Mouse (Mus musculus): ENCODE results near the gene Chsy1.

The Chsy1 gene

GRCm38 (mm10) chr7:66161836-66162235, 52.5 kb downstream of the Chsy1 start:
- in situ Hi-C loops (cut with MboI; ENCODE audit: low pct_unique_long_range_greater_than_20kb in 1 of 2, low sequenced_read_pairs in 2 of 2, unreplicated experiment in 1 of 2), result no loop called here

DNA sequence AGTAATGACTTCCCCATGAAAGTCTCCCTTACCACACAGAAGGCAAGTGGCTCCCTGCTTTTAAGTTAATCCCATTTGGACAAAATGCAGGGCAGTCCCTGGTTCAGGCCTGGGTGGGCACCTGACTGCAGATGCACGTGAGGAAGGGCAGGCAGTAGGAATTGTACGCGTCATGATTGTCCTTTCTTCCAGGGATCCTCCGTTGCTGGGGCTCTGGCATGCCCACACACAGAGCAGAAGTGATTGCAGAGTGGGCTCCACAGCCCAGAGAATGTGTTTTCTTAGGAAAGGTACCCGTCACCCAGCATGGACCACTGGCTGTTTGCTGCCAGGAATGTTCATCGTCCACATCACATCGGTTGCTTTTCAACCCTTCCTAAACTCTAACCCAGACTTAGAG, 53.2 kb downstream of the Chsy1 start:
- in situ Hi-C loops (cut with MboI; ENCODE audit: low pct_unique_long_range_greater_than_20kb in 1 of 2, low sequenced_read_pairs in 2 of 2, unreplicated experiment in 1 of 2), result no loop called here

DNA sequence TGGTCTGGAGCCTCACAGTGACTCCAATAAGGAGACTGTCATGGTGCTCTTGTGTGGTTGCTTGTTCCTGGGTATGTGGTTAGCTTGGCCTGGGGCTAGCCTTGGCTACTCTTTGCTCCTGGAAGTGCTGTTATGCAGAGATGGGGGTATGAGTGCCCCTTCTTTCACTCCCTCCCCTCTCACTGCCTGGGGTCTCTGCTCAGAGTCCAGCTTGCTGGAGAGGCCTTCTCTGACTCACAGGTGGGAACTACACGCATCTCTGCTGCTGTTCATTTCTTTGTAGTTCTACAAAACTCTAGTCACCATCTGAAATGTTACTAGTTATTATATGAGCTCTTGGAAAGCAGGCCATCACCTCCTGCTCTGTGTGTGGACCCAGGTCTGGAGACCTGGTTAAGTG, 53.7 kb downstream of the Chsy1 start:
- in situ Hi-C loops (cut with MboI; ENCODE audit: low pct_unique_long_range_greater_than_20kb in 1 of 2, low sequenced_read_pairs in 2 of 2, unreplicated experiment in 1 of 2), result no loop called here

DNA sequence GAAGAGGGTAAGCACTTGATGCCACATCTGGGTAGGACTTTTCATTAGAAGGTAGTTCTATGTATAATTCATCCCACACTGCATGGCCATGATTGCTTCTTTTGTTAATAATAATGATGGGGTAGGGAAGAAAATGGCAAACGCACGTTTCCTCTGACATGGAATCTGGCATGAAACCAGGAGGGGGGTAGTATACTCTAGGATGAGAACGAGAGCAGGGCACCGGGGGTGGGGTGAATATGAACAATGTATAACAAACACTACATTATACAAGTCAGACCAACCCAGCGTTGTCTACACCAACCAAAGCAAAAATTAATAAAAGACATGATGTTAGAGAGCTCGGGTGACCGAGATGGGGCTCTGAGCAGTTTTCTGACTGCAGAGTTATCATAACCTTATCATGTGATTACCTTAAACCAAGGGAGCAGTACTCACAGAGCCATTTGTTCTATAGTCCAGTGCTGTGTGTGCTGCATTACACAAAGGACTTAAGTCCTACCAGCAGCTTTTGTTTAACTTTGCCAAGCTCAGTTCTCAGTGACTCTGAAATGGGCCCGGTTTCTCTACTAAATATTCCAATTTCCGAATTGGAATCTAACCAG, 55.2 kb downstream of the Chsy1 start:
- in situ Hi-C loops (cut with MboI; ENCODE audit: low pct_unique_long_range_greater_than_20kb in 1 of 2, low sequenced_read_pairs in 2 of 2, unreplicated experiment in 1 of 2), result no loop called here

DNA sequence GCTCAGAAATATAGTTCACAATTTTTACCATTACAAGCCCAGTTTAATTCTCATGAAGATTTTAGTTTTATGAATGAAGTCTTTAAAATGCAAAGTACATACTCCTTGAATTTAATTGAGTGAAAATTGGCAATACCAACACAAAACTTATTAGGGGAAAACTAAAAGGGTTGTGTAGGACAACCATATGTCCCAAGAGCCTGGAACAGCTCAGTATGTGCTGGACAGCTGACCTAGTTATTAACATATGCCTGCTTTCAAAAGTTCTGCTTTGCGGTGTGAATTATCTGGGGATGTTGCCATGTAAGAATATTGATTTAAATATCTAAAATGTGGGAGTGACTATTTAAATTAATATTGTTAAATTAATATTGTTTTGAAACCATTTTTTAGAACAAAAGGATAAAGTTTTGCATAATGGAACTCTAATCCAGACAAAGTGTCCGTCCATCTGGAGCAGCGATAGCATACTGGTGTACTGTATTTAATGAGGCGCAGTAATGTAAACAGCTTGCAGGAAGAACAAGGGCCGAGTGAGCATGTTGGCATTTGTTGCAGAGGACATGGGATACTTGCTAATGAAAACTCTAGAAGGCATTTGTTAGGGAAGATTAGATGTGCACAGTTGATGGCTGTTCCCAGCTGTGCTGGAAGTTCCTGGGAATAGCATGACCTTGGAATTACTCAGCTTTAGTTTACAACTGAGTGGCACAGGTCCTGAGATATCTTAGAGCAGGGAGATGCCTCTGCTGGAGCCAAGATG, 55.9 kb downstream of the Chsy1 start:
- in situ Hi-C loops (cut with MboI; ENCODE audit: low pct_unique_long_range_greater_than_20kb in 1 of 2, low sequenced_read_pairs in 2 of 2, unreplicated experiment in 1 of 2), result no loop called here

DNA sequence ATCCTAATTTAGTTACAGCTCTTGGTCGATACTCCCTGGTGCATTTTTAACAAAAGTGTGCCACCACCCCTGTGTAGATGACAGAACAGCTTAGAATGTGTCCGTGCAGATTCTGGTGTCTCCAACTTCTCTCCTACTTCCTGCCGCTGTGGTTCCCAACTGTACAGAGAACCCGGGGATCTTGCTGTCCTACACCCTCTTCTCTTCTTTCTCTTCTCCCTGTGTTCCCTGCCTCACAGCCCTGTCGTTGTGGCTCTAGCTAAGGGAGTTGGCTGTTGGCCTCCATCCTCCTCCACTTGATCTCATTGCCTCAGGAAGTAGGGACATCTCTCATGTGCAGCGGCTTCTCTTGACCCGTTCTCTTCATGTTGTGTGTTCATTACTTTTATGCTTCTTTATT, 59.6 kb downstream of the Chsy1 start:
- in situ Hi-C loops (cut with MboI; ENCODE audit: low pct_unique_long_range_greater_than_20kb in 1 of 2, low sequenced_read_pairs in 2 of 2, unreplicated experiment in 1 of 2), result no loop called here

- in situ Hi-C loops (cut with MboI; ENCODE audit: low pct_unique_long_range_greater_than_20kb in 1 of 2, low sequenced_read_pairs in 2 of 2, unreplicated experiment in 1 of 2), result no loop called here
These were observed 60.2 kb downstream of the Chsy1 start for GRCm38 (mm10) chr7:66169476-66169875.

- in situ Hi-C loops (cut with MboI; ENCODE audit: low pct_unique_long_range_greater_than_20kb in 1 of 2, low sequenced_read_pairs in 2 of 2, unreplicated experiment in 1 of 2), result no loop called here
These were observed 61.6 kb downstream of the Chsy1 start for GRCm38 (mm10) chr7:66170802-66171505.

GRCm38 (mm10) chr7:66175738-66176137, 66.4 kb downstream of the Chsy1 start:
- in situ Hi-C loops (cut with MboI; ENCODE audit: low pct_unique_long_range_greater_than_20kb in 1 of 2, low sequenced_read_pairs in 2 of 2, unreplicated experiment in 1 of 2), result no loop called here

GRCm38 (mm10) chr7:66176256-66176655, 66.9 kb downstream of the Chsy1 start:
- in situ Hi-C loops (cut with MboI; ENCODE audit: low pct_unique_long_range_greater_than_20kb in 1 of 2, low sequenced_read_pairs in 2 of 2, unreplicated experiment in 1 of 2), result no loop called here

- in situ Hi-C loops (cut with MboI; ENCODE audit: low pct_unique_long_range_greater_than_20kb in 1 of 2, low sequenced_read_pairs in 2 of 2, unreplicated experiment in 1 of 2), result no loop called here
These were observed 67.6 kb downstream of the Chsy1 start for GRCm38 (mm10) chr7:66176929-66177328.

GRCm38 (mm10) chr7:66178101-66178500, 68.8 kb downstream of the Chsy1 start:
- in situ Hi-C loops (cut with MboI; ENCODE audit: low pct_unique_long_range_greater_than_20kb in 1 of 2, low sequenced_read_pairs in 2 of 2, unreplicated experiment in 1 of 2), result no loop called here

- in situ Hi-C loops (cut with MboI; ENCODE audit: low pct_unique_long_range_greater_than_20kb in 1 of 2, low sequenced_read_pairs in 2 of 2, unreplicated experiment in 1 of 2), result no loop called here
These were observed 69.8 kb downstream of the Chsy1 start for GRCm38 (mm10) chr7:66179120-66179581.

DNA sequence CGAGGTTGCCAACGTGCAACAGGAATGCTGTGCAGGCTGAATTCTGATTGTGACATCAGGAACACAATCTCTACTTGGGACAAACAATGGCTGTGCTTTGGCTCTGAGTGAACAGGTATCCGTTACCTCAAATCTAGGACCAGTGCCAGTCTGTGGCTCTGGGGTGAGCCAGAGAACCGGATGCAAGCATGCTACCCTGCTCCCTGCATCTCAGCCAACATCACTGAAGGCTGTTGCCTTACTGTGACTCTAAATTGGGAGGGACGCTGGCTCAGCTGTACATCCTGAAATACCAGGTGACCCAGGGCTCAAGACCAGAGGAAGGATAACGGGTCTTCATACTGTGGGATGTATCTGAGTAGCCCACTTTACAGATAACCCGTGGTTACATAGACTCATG, 70.4 kb downstream of the Chsy1 start:
- in situ Hi-C loops (cut with MboI; ENCODE audit: low pct_unique_long_range_greater_than_20kb in 1 of 2, low sequenced_read_pairs in 2 of 2, unreplicated experiment in 1 of 2), result loop anchor here (5.0 to 10.0 kb wide), 2 partner anchors 77 to 85 kb away; no protein-coding TSS in a partner anchor

DNA sequence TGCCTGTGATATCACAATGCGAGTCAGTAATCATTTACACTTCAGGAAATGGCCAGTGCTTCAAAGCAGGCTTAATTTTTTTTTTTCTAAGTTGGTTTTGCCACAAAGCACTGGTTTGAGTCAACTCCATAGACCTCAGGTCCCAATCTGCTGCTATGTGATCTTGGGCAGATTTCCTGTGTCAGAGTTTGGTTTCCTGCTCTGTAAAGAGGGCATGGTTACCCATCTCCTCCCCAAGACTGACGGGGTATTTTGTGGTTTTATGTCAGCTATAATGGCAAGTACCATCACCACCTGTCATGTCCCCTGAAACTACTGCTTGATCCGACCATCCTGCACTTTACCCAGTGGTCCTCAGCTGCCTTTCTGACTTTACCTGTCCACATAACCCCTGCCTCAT, 70.9 kb downstream of the Chsy1 start:
- in situ Hi-C loops (cut with MboI; ENCODE audit: low pct_unique_long_range_greater_than_20kb in 1 of 2, low sequenced_read_pairs in 2 of 2, unreplicated experiment in 1 of 2), result loop anchor here (5.0 to 10.0 kb wide), 2 partner anchors 78 to 85 kb away; no protein-coding TSS in a partner anchor

DNA sequence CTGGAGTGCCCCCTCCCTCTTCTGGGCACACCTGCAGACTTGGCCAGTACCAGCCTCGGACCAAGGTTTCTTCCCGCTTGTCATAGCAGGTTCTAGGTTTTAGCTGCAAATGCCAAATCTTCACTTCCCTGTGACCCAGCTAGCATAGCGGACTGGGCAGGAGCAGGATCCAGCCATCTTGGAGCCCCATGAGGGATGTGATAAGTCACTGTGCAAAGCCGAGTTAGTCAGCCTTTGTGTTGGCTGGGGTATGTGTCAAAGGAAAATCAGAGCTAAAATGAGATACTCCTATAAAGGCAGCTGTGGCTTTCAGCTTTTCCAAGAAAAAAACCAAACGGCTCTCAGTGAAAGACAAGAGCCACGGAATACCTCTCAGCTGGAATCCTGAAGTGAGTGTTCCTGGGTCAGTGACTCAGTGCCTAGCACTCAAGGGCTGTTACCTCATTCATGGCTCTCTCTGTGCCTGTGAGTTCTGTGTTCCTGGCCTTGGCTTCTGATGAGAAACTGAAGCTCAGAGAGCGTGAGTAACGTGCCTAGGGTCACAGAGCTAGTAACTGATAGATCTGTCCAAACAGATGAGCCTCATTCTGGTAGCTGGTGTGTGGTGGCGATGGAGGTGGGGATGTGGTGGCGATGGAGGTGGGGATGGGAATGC, 71.5 kb downstream of the Chsy1 start:
- in situ Hi-C loops (cut with MboI; ENCODE audit: low pct_unique_long_range_greater_than_20kb in 1 of 2, low sequenced_read_pairs in 2 of 2, unreplicated experiment in 1 of 2), result loop anchor here (5.0 to 10.0 kb wide), 2 partner anchors 79 to 86 kb away; no protein-coding TSS in a partner anchor

GRCm38 (mm10) chr7:66182075-66182715, 72.9 kb downstream of the Chsy1 start:
- in situ Hi-C loops (cut with MboI; ENCODE audit: low pct_unique_long_range_greater_than_20kb in 1 of 2, low sequenced_read_pairs in 2 of 2, unreplicated experiment in 1 of 2), result loop anchor here (5.0 to 10.0 kb wide), 2 partner anchors 80 to 87 kb away; no protein-coding TSS in a partner anchor

GRCm38 (mm10) chr7:66183404-66183803, 74.1 kb downstream of the Chsy1 start:
- in situ Hi-C loops (cut with MboI; ENCODE audit: low pct_unique_long_range_greater_than_20kb in 1 of 2, low sequenced_read_pairs in 2 of 2, unreplicated experiment in 1 of 2), result loop anchor here (5.0 to 10.0 kb wide), 2 partner anchors 81 to 89 kb away; no protein-coding TSS in a partner anchor
